Mouse (Mus musculus): Measurements from ENCODE around the gene Kmt5b. TPM values are rescaled to one million over a fixed set of nuclear protein-coding genes. Genes with fewer than 3 reads are reported as not detected.

Gene Kmt5b
- polyA plus RNA-seq, 1 experiment from 2014 or later = 27.3 TPM

- Histone ChIP-seq H3K4me1 (ENCODE audit: control insufficient read depth in 2 of 2, insufficient read depth in 2 of 2, low read length in 2 of 2) (peaks cover 7 to 21% of the 10 kb centered on the region in 2 experiments), H3K9ac (ENCODE audit: low read length) (peak overlapping the region; percentile 100), H3K4me2 (ENCODE audit: low read length) (peak overlapping the region; percentile 77), H3K36me3 (ENCODE audit: control insufficient read depth, insufficient read depth, low read length) (no peaks in the 10 kb centered on the region), H3K9me3 (ENCODE audit: control insufficient read depth, low read length) (no peaks in the 10 kb centered on the region), H3K27me3 (ENCODE audit: control insufficient read depth, insufficient read depth, low read length) (no peaks in the 10 kb centered on the region), H3K4me3 (ENCODE audit: control insufficient read depth in 1 of 2, insufficient read depth in 1 of 2, low read depth in 1 of 2, low read length in 2 of 2) (peak overlapping the region in 1 of 2 experiments; percentile 98; a peak in 2 of 4 replicates), H3K27ac (replicated peaks in 1 of 2; ENCODE audit: control insufficient read depth in 1 of 2, insufficient read depth in 1 of 2, low read depth in 2 of 2, low read length in 2 of 2) (no peak overlapping the region)
- WGBS = 82% methylated on average over 6 of the region's 6 CpGs
- ATAC-seq (ENCODE audit: insufficient number of reproducible peaks, insufficient read depth, low FRiP score, low read depth) = no peak
Measured at GRCm38 (mm10) chr19:3769533-3769932, 2.3 kb downstream of the Kmt5b start.

- WGBS = 71% methylated on average over 2 of the region's 2 CpGs
- Histone ChIP-seq H3K27ac (replicated peaks in 1 of 2; ENCODE audit: control insufficient read depth in 1 of 2, insufficient read depth in 1 of 2, low read depth in 2 of 2, low read length in 2 of 2) (no peak overlapping the region), H3K36me3 (ENCODE audit: control insufficient read depth, insufficient read depth, low read length) (no peaks in the 10 kb centered on the region), H3K9ac (ENCODE audit: low read length) (no peak overlapping the region), H3K4me2 (ENCODE audit: low read length) (no peak overlapping the region), H3K27me3 (ENCODE audit: control insufficient read depth, insufficient read depth, low read length) (no peaks in the 10 kb centered on the region), H3K4me3 (ENCODE audit: control insufficient read depth in 1 of 2, insufficient read depth in 1 of 2, low read depth in 1 of 2, low read length in 2 of 2) (no peak overlapping the region), H3K4me1 (ENCODE audit: control insufficient read depth in 2 of 2, insufficient read depth in 2 of 2, low read length in 2 of 2) (peaks cover 3 to 19% of the 10 kb centered on the region in 2 experiments; a peak in 2 of 4 replicates), H3K9me3 (ENCODE audit: control insufficient read depth, low read length) (no peaks in the 10 kb centered on the region)
- no peak for ATAC-seq (ENCODE audit: insufficient number of reproducible peaks, insufficient read depth, low FRiP score, low read depth)
Measured at GRCm38 (mm10) chr19:3774159-3774558, 6.9 kb downstream of the Kmt5b start.

DNA sequence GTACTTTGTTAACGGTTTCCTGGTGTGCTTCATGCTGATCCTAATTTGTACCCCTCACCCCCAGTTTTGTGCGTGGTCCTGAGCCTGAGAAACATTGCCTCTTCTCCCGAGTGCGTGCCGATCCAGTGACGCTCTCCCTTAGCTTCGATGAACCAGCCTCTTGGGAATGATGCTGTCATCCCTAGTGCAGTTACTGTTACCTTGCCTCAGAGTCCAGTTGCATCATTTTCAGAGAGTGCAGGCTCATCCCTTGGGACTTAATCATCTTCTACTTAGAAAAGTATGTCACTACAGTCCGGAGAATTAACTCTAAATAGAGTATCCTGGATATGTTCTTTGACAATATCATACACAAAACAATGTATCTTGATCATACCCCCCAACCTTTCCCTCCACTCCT lies 11.5 kb downstream of the Kmt5b start:
- Histone ChIP-seq H3K9ac (ENCODE audit: low read length) (no peak overlapping the region), H3K9me3 (ENCODE audit: control insufficient read depth, low read length) (no peaks in the 10 kb centered on the region), H3K27me3 (ENCODE audit: control insufficient read depth, insufficient read depth, low read length) (no peaks in the 10 kb centered on the region), H3K4me3 (ENCODE audit: control insufficient read depth in 1 of 2, insufficient read depth in 1 of 2, low read depth in 1 of 2, low read length in 2 of 2) (no peak overlapping the region), H3K27ac (replicated peaks in 1 of 2; ENCODE audit: control insufficient read depth in 1 of 2, insufficient read depth in 1 of 2, low read depth in 2 of 2, low read length in 2 of 2) (no peak overlapping the region), H3K36me3 (ENCODE audit: control insufficient read depth, insufficient read depth, low read length) (peaks cover 14% of the 10 kb centered on the region), H3K4me1 (ENCODE audit: control insufficient read depth in 2 of 2, insufficient read depth in 2 of 2, low read length in 2 of 2) (peaks cover 0 to 3% of the 10 kb centered on the region in 2 experiments; a peak in 1 of 4 replicates), H3K4me2 (ENCODE audit: low read length) (no peak overlapping the region)
- 85% methylated on average over 8 of the region's 8 CpGs for WGBS
- no peak for ATAC-seq (ENCODE audit: insufficient number of reproducible peaks, insufficient read depth, low FRiP score, low read depth)

DNA sequence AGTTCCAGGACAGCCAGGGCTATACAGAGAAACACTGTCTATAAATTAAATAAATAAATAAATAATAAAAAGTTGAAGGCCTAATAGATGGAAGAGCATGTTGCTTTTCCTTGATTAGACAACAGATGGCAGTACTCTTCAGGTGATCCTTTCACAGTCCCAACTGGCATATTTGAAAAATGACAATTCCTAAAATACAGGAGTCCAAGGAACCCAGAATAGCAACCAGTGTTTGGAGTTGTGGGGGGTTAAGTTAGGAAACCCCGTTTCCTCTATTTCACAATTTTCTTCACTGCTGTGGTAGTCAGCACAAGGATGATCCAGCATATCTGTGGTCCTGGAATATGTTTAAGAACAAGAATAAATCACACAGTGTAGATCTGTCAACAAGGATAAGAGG lies 22.9 kb downstream of the Kmt5b start:
- Histone ChIP-seq H3K4me1 (ENCODE audit: control insufficient read depth in 2 of 2, insufficient read depth in 2 of 2, low read length in 2 of 2) (no peaks in the 10 kb centered on the region; a peak in 1 of 4 replicates), H3K9ac (ENCODE audit: low read length) (no peak overlapping the region), H3K9me3 (ENCODE audit: control insufficient read depth, low read length) (no peaks in the 10 kb centered on the region), H3K4me2 (ENCODE audit: low read length) (no peak overlapping the region), H3K27ac (replicated peaks in 1 of 2; ENCODE audit: control insufficient read depth in 1 of 2, insufficient read depth in 1 of 2, low read depth in 2 of 2, low read length in 2 of 2) (no peak overlapping the region), H3K4me3 (ENCODE audit: control insufficient read depth in 1 of 2, insufficient read depth in 1 of 2, low read depth in 1 of 2, low read length in 2 of 2) (no peak overlapping the region), H3K36me3 (ENCODE audit: control insufficient read depth, insufficient read depth, low read length) (peaks cover 90% of the 10 kb centered on the region), H3K27me3 (ENCODE audit: control insufficient read depth, insufficient read depth, low read length) (no peaks in the 10 kb centered on the region)
- 75% methylated on average over 1 of the region's 1 CpGs for WGBS
- no peak for ATAC-seq (ENCODE audit: insufficient number of reproducible peaks, insufficient read depth, low FRiP score, low read depth)

DNA sequence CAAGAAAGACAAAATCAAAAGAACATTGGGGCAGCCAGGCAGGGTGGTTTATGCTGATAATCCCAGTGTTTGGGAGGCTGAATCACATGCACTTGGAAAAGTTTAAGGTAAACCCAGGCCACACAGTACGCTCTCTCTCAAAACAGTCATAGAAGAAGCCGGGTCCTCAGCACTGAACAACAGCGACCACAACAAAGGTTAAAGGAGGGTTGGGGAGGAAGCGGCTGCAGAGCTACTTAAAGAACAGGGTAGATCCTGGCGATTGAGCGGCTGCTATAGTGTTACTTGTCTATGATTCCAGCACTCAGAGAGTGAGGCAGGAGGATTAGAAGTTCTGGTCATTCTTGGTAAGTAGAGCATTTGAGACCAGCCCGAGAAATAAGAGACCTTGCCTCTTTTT lies 38.3 kb downstream of the Kmt5b start:
- no peak for ATAC-seq (ENCODE audit: insufficient number of reproducible peaks, insufficient read depth, low FRiP score, low read depth)
- Histone ChIP-seq H3K4me3 (ENCODE audit: control insufficient read depth in 1 of 2, insufficient read depth in 1 of 2, low read depth in 1 of 2, low read length in 2 of 2) (no peak overlapping the region), H3K4me1 (ENCODE audit: control insufficient read depth in 2 of 2, insufficient read depth in 2 of 2, low read length in 2 of 2) (no peaks in the 10 kb centered on the region), H3K9me3 (ENCODE audit: control insufficient read depth, low read length) (no peaks in the 10 kb centered on the region), H3K36me3 (ENCODE audit: control insufficient read depth, insufficient read depth, low read length) (peaks cover 89% of the 10 kb centered on the region), H3K27ac (replicated peaks in 1 of 2; ENCODE audit: control insufficient read depth in 1 of 2, insufficient read depth in 1 of 2, low read depth in 2 of 2, low read length in 2 of 2) (no peak overlapping the region), H3K9ac (ENCODE audit: low read length) (no peak overlapping the region), H3K4me2 (ENCODE audit: low read length) (no peak overlapping the region), H3K27me3 (ENCODE audit: control insufficient read depth, insufficient read depth, low read length) (no peaks in the 10 kb centered on the region)
- 86% methylated on average over 7 of the region's 7 CpGs for WGBS

GRCm38 (mm10) chr19:3810536-3811233 lies 43.5 kb downstream of the Kmt5b start:
- H3K27me3 ChIP-seq (ENCODE audit: control insufficient read depth, insufficient read depth, low read length) = no peaks in the 10 kb centered on the region
- ATAC-seq (ENCODE audit: insufficient number of reproducible peaks, insufficient read depth, low FRiP score, low read depth) = no peak
- 92% methylated on average over 10 of the region's 10 CpGs for WGBS
- H3K4me2 ChIP-seq (ENCODE audit: low read length) = no peak overlapping the region
- H3K9me3 ChIP-seq (ENCODE audit: control insufficient read depth, low read length) = no peaks in the 10 kb centered on the region
- H3K9ac ChIP-seq (ENCODE audit: low read length) = no peak overlapping the region
- no peak overlapping the region for H3K4me3 ChIP-seq (ENCODE audit: control insufficient read depth in 1 of 2, insufficient read depth in 1 of 2, low read depth in 1 of 2, low read length in 2 of 2)
- peaks cover 2 to 5% of the 10 kb centered on the region in 2 experiments; a peak in 2 of 4 replicates for H3K4me1 ChIP-seq (ENCODE audit: control insufficient read depth in 2 of 2, insufficient read depth in 2 of 2, low read length in 2 of 2)
- H3K36me3 ChIP-seq (ENCODE audit: control insufficient read depth, insufficient read depth, low read length) = peaks cover 92% of the 10 kb centered on the region
- H3K27ac ChIP-seq (replicated peaks in 1 of 2; ENCODE audit: control insufficient read depth in 1 of 2, insufficient read depth in 1 of 2, low read depth in 2 of 2, low read length in 2 of 2) = no peak overlapping the region

DNA sequence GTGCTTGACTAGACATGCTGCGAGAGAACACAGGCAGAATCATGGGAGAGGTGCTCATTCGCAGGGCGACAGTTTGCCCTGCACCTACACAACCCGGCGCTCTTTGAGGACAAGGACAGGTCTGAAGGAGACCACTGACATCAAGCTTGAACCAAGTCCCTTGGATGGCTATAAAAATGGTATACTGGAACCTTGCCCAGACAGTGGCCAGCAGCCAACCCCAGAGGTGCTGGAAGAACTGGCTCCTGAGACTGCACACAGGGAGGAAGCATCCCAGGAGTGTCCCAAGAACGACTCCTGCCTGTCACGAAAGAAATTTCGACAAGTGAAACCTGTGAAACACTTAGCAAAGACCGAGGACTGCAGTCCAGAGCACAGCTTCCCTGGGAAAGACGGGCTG lies 47.2 kb downstream of the Kmt5b start:
- no peak overlapping the region for H3K4me3 ChIP-seq (ENCODE audit: control insufficient read depth in 1 of 2, insufficient read depth in 1 of 2, low read depth in 1 of 2, low read length in 2 of 2)

DNA sequence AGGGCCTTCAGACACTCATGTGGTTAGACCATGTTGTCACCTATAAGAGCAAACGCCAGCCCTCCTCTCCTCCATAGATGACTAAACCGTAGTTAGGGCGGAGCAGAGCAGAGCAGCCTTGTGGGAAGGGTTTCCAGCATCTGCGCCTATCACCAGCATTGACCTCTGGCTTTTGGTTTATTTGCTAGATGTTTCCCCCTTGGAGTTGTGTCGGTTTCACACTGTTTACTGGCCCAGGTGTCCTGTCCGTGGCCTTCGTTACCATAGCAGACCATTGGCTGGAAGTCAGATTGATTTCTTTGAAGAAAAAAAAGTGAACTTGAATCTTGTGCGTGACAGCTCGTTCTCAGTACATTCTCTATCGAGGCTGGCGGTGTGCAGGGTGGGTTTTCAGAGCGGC lies 48.6 kb downstream of the Kmt5b start:
- WGBS = 91% methylated on average over 12 of the region's 12 CpGs
- no peak for ATAC-seq (ENCODE audit: insufficient number of reproducible peaks, insufficient read depth, low FRiP score, low read depth)
- Histone ChIP-seq H3K4me2 (ENCODE audit: low read length) (no peak overlapping the region), H3K4me3 (ENCODE audit: control insufficient read depth in 1 of 2, insufficient read depth in 1 of 2, low read depth in 1 of 2, low read length in 2 of 2) (no peak overlapping the region), H3K9ac (ENCODE audit: low read length) (no peak overlapping the region), H3K9me3 (ENCODE audit: control insufficient read depth, low read length) (no peaks in the 10 kb centered on the region), H3K4me1 (ENCODE audit: control insufficient read depth in 2 of 2, insufficient read depth in 2 of 2, low read length in 2 of 2) (peaks cover 2 to 8% of the 10 kb centered on the region in 2 experiments; a peak in 2 of 4 replicates), H3K36me3 (ENCODE audit: control insufficient read depth, insufficient read depth, low read length) (peaks cover 56% of the 10 kb centered on the region), H3K27me3 (ENCODE audit: control insufficient read depth, insufficient read depth, low read length) (no peaks in the 10 kb centered on the region), H3K27ac (replicated peaks in 1 of 2; ENCODE audit: control insufficient read depth in 1 of 2, insufficient read depth in 1 of 2, low read depth in 2 of 2, low read length in 2 of 2) (no peak overlapping the region)

More for the DNA sequence above, 47.2 kb downstream of the Kmt5b start:
- H3K9ac ChIP-seq (ENCODE audit: low read length) = no peak overlapping the region
- H3K4me1 ChIP-seq (ENCODE audit: control insufficient read depth in 2 of 2, insufficient read depth in 2 of 2, low read length in 2 of 2) = peaks cover 2 to 5% of the 10 kb centered on the region in 2 experiments; a peak in 2 of 4 replicates
- no peak overlapping the region for H3K4me2 ChIP-seq (ENCODE audit: low read length)
- ATAC-seq (ENCODE audit: insufficient number of reproducible peaks, insufficient read depth, low FRiP score, low read depth) = 0 out of 2 replicates have a peak, but pooled peaks have one; percentile 39
- H3K27me3 ChIP-seq (ENCODE audit: control insufficient read depth, insufficient read depth, low read length) = no peaks in the 10 kb centered on the region
- H3K36me3 ChIP-seq (ENCODE audit: control insufficient read depth, insufficient read depth, low read length) = peaks cover 70% of the 10 kb centered on the region
- 72% methylated on average over 10 of the region's 10 CpGs for WGBS
- no peak overlapping the region for H3K27ac ChIP-seq (replicated peaks in 1 of 2; ENCODE audit: control insufficient read depth in 1 of 2, insufficient read depth in 1 of 2, low read depth in 2 of 2, low read length in 2 of 2)
- no peaks in the 10 kb centered on the region for H3K9me3 ChIP-seq (ENCODE audit: control insufficient read depth, low read length)
